Mouse (Mus musculus): ENCODE results near the gene Crtc2.

The Crtc2 gene

GRCm38 (mm10) chr3:90309589-90309988 lies 55.6 kb downstream of the Crtc2 start:
- no peak for DNase-seq (ENCODE audit: low spot score in 2 of 2)

DNA sequence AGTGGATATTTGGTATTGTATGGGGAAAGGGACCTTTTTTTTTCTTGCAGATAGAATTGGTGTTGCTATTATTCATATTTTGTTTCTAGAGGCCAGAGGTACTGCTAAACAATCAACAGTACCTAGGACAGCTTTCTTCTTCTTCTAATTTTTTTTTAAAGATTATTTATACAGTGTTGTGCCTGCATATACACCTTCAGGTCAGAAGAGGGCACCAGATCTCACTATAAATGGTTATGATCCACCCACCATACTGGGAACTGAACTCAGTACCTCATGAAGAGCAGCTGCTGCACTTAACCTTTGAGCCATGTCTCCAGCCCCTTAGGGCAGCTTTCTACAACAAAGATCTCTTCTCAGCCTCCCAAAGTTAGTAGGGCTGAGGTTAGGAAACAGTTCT lies 59.4 kb downstream of the Crtc2 start:
- no peak for DNase-seq (ENCODE audit: low spot score in 2 of 2)

Measured in right cerebral cortex, postnatal 36 days (tissue).